Mouse (Mus musculus) midbrain, embryonic 13.5 days (tissue): ENCODE measurements around the gene Hoxa9. TPM values are rescaled to one million over a fixed set of nuclear protein-coding genes. Genes with fewer than 3 reads are reported as not detected.

Experiments used
- ATAC-seq: fragments of 200-750 bp; cut with Nextera tagmentation; 2 replicates; pipeline ENCODE4 v1.8.0; 2017; ENCODE audit warnings: mild to moderate bottlenecking, moderate TSS enrichment, moderate library complexity
- H3K27ac ChIP-seq: fragments of 300-500 bp; sonication (generic); 2 replicates; pipeline ENCODE4 v1.5.1; 2015; ENCODE audit warnings: inconsistent platforms, mild to moderate bottlenecking, moderate library complexity
- H3K27me3 ChIP-seq: fragments of 300-500 bp; sonication (generic); 2 replicates; pipeline ENCODE4 v1.6.1; 2015; ENCODE audit warnings: mild to moderate bottlenecking, inconsistent platforms
- H3K36me3 ChIP-seq: fragments of 300-500 bp; sonication (generic); 2 replicates; pipeline ENCODE4 v1.6.1; 2015; ENCODE audit warnings: mild to moderate bottlenecking, inconsistent platforms
- H3K4me1 ChIP-seq: fragments of 300-500 bp; sonication (generic); replicated peaks from 2 replicates; pipeline ENCODE4 v1.6.1; 2015; ENCODE audit warnings: inconsistent platforms
- H3K4me2 ChIP-seq: fragments of 300-500 bp; sonication (generic); replicated peaks from 2 replicates; pipeline ENCODE4 v1.6.1; 2015; ENCODE audit warnings: moderate library complexity, mild to moderate bottlenecking, inconsistent platforms
- H3K4me3 ChIP-seq: fragments of 300-500 bp; sonication (generic); replicated peaks from 2 replicates; pipeline ENCODE4 v1.5.1; 2015; ENCODE audit warnings: mild to moderate bottlenecking, inconsistent platforms
- H3K9ac ChIP-seq: fragments of 300-500 bp; sonication (generic); replicated peaks from 2 replicates; pipeline ENCODE4 v1.6.1; 2015; ENCODE audit warnings: mild to moderate bottlenecking, inconsistent platforms
- H3K9me3 ChIP-seq: fragments of 300-500 bp; sonication (generic); 2 replicates; pipeline ENCODE4 v1.6.1; 2016; ENCODE audit warnings: mild to moderate bottlenecking, inconsistent platforms
- WGBS: fragments of 180-500 bp; shearing (Covaris S2); methylation state at CpG from one replicate; pipeline ENCODE4 v1.1.7; 2015; 5-methylcytosine and 5-hydroxymethylcytosine counted together
- polyA plus RNA-seq: library from polyadenylated mRNA; unstranded; fragments of >200 nt; fragmentation: Nextera tagmentation; extraction: Ambion mirVana; gene quantifications from 2 replicates; pipeline ENCODE4 v1.2.1, GENCODE M21; 2015

Gene Hoxa9
- polyA plus RNA-seq, 1 experiment from 2014 or later, result not detected

GRCm38 (mm10) chr6:52205638-52206621, 25.0 kb downstream of the Hoxa9 start:
- Histone ChIP-seq H3K4me2 (no peak overlapping the region), H3K27me3 (peaks cover 100% of the 10 kb centered on the region), H3K9me3 (no peaks in the 10 kb centered on the region), H3K27ac (no peak overlapping the region), H3K4me3 (no peak overlapping the region), H3K4me1 (peaks cover 15% of the 10 kb centered on the region), H3K9ac (no peak overlapping the region), H3K36me3 (no peaks in the 10 kb centered on the region)
- under 1% methylated on average over 55 of the region's 55 CpGs for WGBS
- no peak for ATAC-seq

GRCm38 (mm10) chr6:52205221-52205620, 25.7 kb downstream of the Hoxa9 start:
- no peak for ATAC-seq
- no peak overlapping the region for H3K4me3 ChIP-seq
- peaks cover 100% of the 10 kb centered on the region for H3K27me3 ChIP-seq
- 5% methylated on average over 14 of the region's 14 CpGs for WGBS
- peaks cover 15% of the 10 kb centered on the region for H3K4me1 ChIP-seq
- no peak overlapping the region for H3K27ac ChIP-seq
- no peaks in the 10 kb centered on the region for H3K9me3 ChIP-seq
- H3K4me2 ChIP-seq, result no peak overlapping the region
- H3K36me3 ChIP-seq, result no peaks in the 10 kb centered on the region
- H3K9ac ChIP-seq, result no peak overlapping the region

GRCm38 (mm10) chr6:52204050-52204752, 26.7 kb downstream of the Hoxa9 start, which contains the start of gene Hoxa5:
TSS of gene Hoxa5 (minus strand) at chr6:52204587.
- ATAC-seq, result no peak

GRCm38 (mm10) chr6:52203371-52204049, 27.4 kb downstream of the Hoxa9 start:
- no peak overlapping the region for H3K27ac ChIP-seq
- H3K36me3 ChIP-seq, result no peaks in the 10 kb centered on the region
- H3K4me3 ChIP-seq, result peak overlapping the region; percentile 14; the same call in 1 of the 2 replicates
- ATAC-seq, result no peak
- peaks cover 100% of the 10 kb centered on the region for H3K27me3 ChIP-seq
- no peaks in the 10 kb centered on the region for H3K9me3 ChIP-seq
- WGBS, result under 1% methylated on average over 43 of the region's 46 CpGs
- no peak overlapping the region for H3K9ac ChIP-seq
- peaks cover 12% of the 10 kb centered on the region for H3K4me1 ChIP-seq
- H3K4me2 ChIP-seq, result peak overlapping the region; percentile 29

More at GRCm38 (mm10) chr6:52204050-52204752, 26.7 kb downstream of the Hoxa9 start, which contains the start of gene Hoxa5:
- Histone ChIP-seq H3K27me3 (peaks cover 100% of the 10 kb centered on the region), H3K4me1 (peaks cover 15% of the 10 kb centered on the region), H3K36me3 (no peaks in the 10 kb centered on the region), H3K4me2 (peak within 1 kb of the TSS; percentile 29), H3K4me3 (peak within 1 kb of the TSS; percentile 14; the same call in 1 of the 2 replicates), H3K9ac (no peak within 1 kb of the TSS), H3K9me3 (no peaks in the 10 kb centered on the region), H3K27ac (no peak within 1 kb of the TSS)
- WGBS, result under 1% methylated on average over 65 of the region's 65 CpGs

- no peaks in the 10 kb centered on the region for H3K36me3 ChIP-seq
- no peak for ATAC-seq
- H3K4me3 ChIP-seq, result no peak overlapping the region
- no peaks in the 10 kb centered on the region for H3K9me3 ChIP-seq
- under 1% methylated on average over 10 of the region's 10 CpGs for WGBS
- H3K9ac ChIP-seq, result no peak overlapping the region
- peaks cover 10% of the 10 kb centered on the region for H3K4me1 ChIP-seq
- peaks cover 100% of the 10 kb centered on the region for H3K27me3 ChIP-seq
- no peak overlapping the region for H3K4me2 ChIP-seq
- no peak overlapping the region for H3K27ac ChIP-seq
Observed at GRCm38 (mm10) chr6:52203121-52203370, 27.8 kb downstream of the Hoxa9 start.

- H3K9ac ChIP-seq, result no peak overlapping the region
- H3K9me3 ChIP-seq, result no peaks in the 10 kb centered on the region
- H3K27ac ChIP-seq, result no peak overlapping the region
- H3K4me1 ChIP-seq, result peaks cover 10% of the 10 kb centered on the region
- no peaks in the 10 kb centered on the region for H3K36me3 ChIP-seq
- 1% methylated on average over 22 of the region's 22 CpGs for WGBS
- peaks cover 100% of the 10 kb centered on the region for H3K27me3 ChIP-seq
- no peak for ATAC-seq
- no peak overlapping the region for H3K4me3 ChIP-seq
- H3K4me2 ChIP-seq, result no peak overlapping the region
Observed at GRCm38 (mm10) chr6:52202362-52203120, 28.3 kb downstream of the Hoxa9 start.

GRCm38 (mm10) chr6:52201269-52201668, 29.6 kb downstream of the Hoxa9 start:
- Histone ChIP-seq H3K4me2 (no peak overlapping the region), H3K9me3 (no peaks in the 10 kb centered on the region), H3K4me3 (no peak overlapping the region), H3K27ac (no peak overlapping the region), H3K4me1 (peaks cover 10% of the 10 kb centered on the region), H3K27me3 (peaks cover 100% of the 10 kb centered on the region), H3K9ac (no peak overlapping the region), H3K36me3 (no peaks in the 10 kb centered on the region)
- no peak for ATAC-seq
- 24% methylated on average over 1 of the region's 1 CpGs for WGBS

- Histone ChIP-seq H3K4me1 (peaks cover 10% of the 10 kb centered on the region), H3K4me3 (no peak overlapping the region), H3K9ac (no peak overlapping the region), H3K36me3 (no peaks in the 10 kb centered on the region), H3K27ac (no peak overlapping the region), H3K4me2 (no peak overlapping the region), H3K9me3 (no peaks in the 10 kb centered on the region), H3K27me3 (peaks cover 100% of the 10 kb centered on the region)
- ATAC-seq, result no peak
- 6% methylated on average over 10 of the region's 10 CpGs for WGBS
Observed at GRCm38 (mm10) chr6:52200751-52201250, 30.1 kb downstream of the Hoxa9 start.

GRCm38 (mm10) chr6:52200073-52200750, 30.7 kb downstream of the Hoxa9 start:
- Histone ChIP-seq H3K4me1 (peaks cover 10% of the 10 kb centered on the region), H3K4me3 (no peak overlapping the region), H3K36me3 (no peaks in the 10 kb centered on the region), H3K27me3 (peaks cover 100% of the 10 kb centered on the region), H3K27ac (no peak overlapping the region), H3K9me3 (no peaks in the 10 kb centered on the region), H3K9ac (no peak overlapping the region), H3K4me2 (no peak overlapping the region)
- no peak for ATAC-seq
- 2% methylated on average over 30 of the region's 30 CpGs for WGBS

GRCm38 (mm10) chr6:52197271-52197670, 33.6 kb downstream of the Hoxa9 start:
- H3K36me3 ChIP-seq, result no peaks in the 10 kb centered on the region
- H3K27ac ChIP-seq, result no peak overlapping the region
- no peak overlapping the region for H3K9ac ChIP-seq
- H3K4me2 ChIP-seq, result no peak overlapping the region
- peaks cover 100% of the 10 kb centered on the region for H3K27me3 ChIP-seq
- WGBS, result under 1% methylated on average over 10 of the region's 10 CpGs
- ATAC-seq, result no peak
- H3K4me1 ChIP-seq, result no peaks in the 10 kb centered on the region
- H3K4me3 ChIP-seq, result no peak overlapping the region
- H3K9me3 ChIP-seq, result no peaks in the 10 kb centered on the region

GRCm38 (mm10) chr6:52196811-52197210, 34.1 kb downstream of the Hoxa9 start:
- Histone ChIP-seq H3K9me3 (no peaks in the 10 kb centered on the region), H3K4me2 (no peak overlapping the region), H3K27me3 (peaks cover 100% of the 10 kb centered on the region), H3K4me1 (peaks cover 1% of the 10 kb centered on the region), H3K27ac (no peak overlapping the region), H3K4me3 (no peak overlapping the region), H3K36me3 (no peaks in the 10 kb centered on the region), H3K9ac (no peak overlapping the region)
- 2% methylated on average over 9 of the region's 9 CpGs for WGBS
- no peak for ATAC-seq
